Mouse (Mus musculus): ENCODE data around the gene Cd300ld4. TPM values are rescaled to one million over a fixed set of nuclear protein-coding genes. Genes with fewer than 3 reads are reported as not detected.
A peak's percentile ranks its signal among the peaks of the same experiment; 100 is the strongest.
"Not testable (repeated sequence)": the region's sequence is repeated elsewhere in the genome, so short reads cannot be mapped to it uniquely, and the experiment has no call there.

Cd300ld4 gene
- total RNA-seq (2021) = not detected
- long read RNA-seq, experiment 1 = 0 reads
- long read RNA-seq, experiment 2 = 0 reads

DNA sequence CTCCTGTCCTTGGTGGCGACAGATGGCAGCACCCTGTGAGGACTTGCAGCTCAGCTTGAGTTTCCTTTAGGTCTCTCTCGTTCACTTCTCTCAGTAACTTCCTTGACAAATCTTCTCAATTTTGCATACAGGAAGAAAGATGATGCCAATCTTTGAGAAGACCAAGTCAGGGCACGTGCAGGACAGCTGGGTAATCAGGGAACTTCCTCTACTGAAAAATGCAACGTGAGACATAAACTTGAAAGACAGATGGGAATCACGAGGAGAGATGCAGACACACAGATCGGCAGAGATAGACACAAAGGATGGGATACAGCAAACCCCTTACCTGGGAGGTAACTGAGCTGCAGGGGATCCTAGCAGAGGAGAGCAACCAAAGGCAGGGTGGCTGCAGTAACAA, at the start of gene Cd300ld4:
Gene Cd300ld4, minus strand, starts transcription at position 101 of the 400 bp plus-strand sequence.
- not testable (repeated sequence) for DNase-seq (ENCODE audit: low spot score)

DNA sequence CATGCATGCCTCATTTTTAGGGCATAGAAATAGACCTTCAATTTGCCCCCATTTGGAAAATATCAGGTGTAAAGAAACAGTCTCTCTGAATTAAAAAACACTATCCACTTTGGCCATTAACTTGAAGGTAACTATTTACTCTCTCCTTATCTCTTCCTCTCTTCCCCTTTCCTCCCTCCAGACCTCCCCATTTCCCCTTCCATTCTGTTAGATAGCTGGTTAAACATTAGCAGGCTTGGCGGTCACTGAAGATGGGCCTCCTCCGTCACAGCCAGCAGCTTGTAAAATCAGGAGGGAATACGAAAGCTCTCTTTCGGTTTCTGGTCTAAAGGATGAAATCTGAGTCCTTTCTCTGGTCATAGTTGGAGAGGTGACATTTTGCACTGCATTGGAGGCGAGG, 49.0 kb upstream of the Cd300ld4 start:
- DNase-seq (ENCODE audit: low spot score) = no peak

DNA sequence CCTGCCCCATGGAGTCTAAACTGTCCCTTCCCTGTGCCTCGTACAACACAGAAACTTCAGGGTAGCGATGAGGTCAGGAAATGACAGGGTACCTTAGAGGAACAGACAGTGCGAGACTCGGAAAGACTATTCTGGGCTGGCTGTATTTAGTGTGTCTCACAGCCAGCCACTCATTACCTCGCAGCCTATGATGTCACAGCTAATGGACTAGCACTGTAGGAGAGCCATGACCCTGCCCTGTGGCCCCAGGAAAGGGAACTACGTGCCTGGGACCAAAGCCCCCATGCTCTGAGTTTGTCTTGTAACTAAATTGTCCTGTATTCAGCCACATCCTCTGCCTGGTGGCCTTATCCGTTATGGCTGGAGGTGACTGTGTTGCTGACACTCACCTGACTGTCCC, 48.6 kb upstream of the Cd300ld4 start:
- DNase-seq (ENCODE audit: low spot score) = no peak

DNA sequence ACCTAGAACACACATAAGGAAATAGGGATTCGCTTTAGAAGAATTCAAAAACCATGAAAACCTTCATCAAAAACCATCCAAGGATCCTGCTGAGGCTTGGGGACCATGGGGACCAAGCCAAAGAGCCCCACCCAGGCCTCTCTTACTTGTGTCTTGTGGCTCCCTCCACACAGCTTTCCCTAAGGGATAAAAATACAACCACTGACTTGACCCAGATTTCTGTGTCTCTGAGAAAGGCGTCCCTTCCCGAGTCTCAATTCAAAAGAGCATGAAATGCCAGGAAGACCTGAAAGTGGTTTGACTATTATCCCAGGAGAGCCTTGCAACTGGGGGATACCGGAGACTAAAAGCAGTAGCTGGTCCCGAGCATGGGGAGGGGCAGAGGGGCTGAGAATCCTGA, 46.2 kb upstream of the Cd300ld4 start:
- DNase-seq (ENCODE audit: low spot score) = no peak

DNA sequence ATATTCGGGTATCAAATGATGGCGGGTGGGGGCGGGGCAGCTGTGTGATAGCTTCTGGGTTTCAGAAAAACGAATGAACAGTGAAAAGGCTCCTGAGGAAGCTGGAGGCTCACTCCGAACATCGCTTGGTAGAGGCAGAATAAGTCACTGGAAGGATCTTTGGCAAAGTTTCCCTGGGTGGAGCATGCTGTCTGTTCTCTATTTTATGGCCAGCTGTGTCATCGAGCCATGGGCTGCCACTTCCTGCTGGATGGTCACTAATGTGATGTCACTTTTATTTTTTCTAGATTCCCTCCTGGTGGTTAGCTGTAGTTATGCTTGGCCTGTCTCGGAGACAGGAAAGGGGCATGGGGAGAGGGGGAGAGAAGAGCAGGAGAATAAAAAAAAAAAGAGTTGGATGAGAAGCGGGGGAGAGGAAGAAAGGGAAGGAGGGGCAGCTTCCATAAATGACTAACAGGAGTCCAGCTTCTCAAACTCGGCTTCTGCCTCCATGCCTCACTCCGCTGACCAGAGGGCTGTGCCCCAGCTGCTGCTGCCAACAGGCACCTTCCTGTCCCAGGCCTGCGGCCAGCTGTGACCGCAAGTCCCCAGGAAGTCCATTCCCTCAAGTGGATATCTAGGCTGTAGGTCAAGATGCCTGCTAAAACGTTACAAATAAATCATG, 45.0 kb upstream of the Cd300ld4 start:
- peak; percentile 43 for DNase-seq (ENCODE audit: low spot score)

DNA sequence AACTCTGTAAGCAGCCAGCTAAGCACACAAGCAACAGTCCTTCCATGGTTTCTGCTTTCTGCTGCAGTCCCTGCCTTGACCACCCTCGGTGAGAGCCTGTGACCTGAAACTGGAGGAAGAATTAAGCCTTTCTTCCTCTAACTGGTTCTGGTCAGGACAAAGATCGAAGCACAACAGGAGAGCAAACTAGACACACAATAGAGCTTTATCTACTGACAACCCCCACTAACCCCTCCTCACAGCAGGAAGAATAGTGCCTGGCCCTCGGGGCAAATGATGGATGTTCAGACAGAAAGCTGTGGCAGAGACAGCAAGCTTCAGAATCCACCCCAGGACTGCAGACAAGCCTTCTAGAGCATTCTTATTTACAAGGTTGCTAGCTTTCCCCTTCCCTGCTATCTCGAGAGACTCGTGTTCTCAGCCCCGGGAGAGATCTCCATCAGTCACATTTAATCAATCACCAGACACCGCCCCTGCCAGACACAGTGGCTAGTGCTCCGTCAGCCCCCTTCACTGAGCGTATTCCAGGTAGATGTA, 44.3 kb upstream of the Cd300ld4 start:
- DNase-seq (ENCODE audit: low spot score) = no peak

DNA sequence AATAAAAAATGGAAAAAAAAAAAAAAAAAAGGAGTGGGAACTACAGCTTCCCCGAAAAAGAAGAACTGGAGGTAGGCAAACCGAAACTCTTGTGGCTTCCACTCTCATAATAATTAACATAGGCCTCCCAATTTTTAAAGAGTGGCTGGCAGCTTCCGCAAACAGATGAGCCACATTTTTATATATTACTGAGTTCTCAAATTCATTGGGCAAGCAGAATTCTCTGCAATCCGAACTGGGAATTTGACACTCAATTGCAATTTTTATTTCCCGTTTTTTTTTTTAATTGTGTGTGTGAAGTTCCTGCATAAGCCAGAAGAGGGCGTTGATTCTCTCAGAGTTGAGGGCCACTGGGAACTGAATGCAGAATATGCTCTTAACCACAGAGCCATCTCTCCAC, 40.0 kb upstream of the Cd300ld4 start:
- DNase-seq (ENCODE audit: low spot score) = no peak

DNA sequence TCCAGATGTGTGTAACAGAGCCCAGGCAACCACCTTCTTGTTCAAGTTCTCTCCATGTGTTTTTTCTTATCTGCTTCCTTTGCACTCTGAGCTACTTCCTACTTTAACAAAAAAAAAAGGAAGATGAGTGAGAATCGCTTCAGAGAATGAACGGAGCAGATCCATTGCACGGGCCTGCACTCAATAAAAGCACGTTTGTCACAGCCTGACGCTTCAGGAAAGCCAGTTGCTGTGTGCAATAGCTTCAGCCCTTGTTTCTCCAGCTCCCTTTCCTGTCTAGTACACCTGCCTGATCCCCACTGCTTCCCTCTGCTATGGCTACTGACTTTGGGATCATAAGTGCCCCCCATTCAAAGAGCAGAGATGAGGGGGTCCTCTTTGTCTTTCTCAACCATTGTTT, 35.3 kb upstream of the Cd300ld4 start, which contains the start of gene Cd300e:
Gene Cd300e, minus strand, starts transcription at position 101 of the 400 bp plus-strand sequence.
- DNase-seq (ENCODE audit: low spot score) = no peak

DNA sequence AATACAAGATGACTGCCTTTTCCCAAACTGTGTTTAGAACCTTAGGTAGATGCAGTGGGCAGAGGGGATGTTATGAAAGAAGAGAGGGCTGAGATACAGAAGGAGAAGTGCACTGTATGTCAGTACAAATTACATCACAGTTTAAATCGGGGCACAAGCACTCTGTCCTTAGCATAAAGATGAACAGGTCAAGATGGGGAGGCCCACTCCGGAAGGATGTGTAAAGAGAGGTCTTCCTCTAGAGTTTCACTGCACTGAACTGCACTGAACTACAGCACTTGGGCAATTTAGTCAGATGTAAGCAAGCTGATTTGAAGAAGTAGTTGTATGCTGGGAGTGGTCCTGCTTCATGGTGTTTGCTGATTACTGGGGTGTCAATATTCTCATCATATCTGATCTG, 33.0 kb upstream of the Cd300ld4 start:
- no peak for DNase-seq (ENCODE audit: low spot score)

DNA sequence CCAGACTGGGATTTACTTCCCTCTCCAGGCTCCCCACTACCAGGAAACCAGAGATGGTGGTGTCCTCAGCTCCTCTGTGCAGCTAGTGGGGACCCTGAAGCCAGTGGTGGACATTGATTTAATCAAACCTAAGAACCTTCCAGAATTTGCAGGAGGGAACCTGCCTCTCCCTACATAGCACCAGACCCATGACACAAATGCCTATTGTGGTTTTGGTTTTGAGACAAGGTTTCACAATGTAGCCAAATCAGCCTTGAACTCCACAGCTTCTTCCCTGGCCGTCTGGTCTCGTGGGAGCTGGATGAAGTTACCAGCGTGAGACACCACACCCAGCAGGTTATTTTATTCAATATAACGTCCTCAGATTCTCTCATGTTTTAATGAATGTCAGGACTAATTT, 31.9 kb upstream of the Cd300ld4 start:
- no peak for DNase-seq (ENCODE audit: low spot score)

DNA sequence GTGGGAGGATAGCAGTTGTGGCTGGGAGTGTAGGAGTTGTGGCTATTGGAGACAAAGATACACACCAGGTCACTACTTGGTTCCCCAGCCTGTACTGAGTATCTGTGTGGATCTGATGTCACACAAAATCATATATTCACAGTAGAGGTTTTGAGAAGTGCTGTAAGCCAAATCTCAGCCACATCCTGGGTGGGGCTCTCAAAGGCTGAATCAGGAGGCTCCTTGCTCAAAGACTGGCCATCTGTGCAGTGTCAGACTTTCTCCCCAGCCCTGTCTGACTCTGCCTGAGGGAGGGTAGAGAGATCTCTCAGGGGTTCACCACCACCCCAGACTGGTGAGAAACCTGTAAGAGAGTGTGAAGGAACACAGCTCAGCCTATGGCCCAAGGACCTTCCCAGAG, 27.7 kb upstream of the Cd300ld4 start:
- no peak for DNase-seq (ENCODE audit: low spot score)

DNA sequence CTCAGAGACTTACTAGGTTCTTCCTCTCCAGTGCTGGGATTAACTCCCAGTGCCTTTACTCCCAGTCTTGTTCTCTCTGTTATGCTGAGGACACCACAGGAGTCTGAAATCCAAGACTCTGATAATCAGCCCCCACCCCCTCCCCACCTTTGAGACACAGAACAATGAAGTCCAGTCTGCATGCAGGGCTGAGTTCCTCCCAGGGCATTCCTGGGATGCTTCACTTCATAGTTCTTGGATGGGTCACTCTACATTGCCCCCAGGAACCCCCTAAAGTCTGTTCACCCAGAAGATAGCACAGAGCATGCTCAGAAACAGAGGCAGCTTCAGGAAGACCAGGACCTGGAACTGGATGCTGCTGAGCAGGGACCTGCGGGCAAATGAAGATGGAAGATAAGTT, 26.2 kb upstream of the Cd300ld4 start:
- no peak for DNase-seq (ENCODE audit: low spot score)

DNA sequence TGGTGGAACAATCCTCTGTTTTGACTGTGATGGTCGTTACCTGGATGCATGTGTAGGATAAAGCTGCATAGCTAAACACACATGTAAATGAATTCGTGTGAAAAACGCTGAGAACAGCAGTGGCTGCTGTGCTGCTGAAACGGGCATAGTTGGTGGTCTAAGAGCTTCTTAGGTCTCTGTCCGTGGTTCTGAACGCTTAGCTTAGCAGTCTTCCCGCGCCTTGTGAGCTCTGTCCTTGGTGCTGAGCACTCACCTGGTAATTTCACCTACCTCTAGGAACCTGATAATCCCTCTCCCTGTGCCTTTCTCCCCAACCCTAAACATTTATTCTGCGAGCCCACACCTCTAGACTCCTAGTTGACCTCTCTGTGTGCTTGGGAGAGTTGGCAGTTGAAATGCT, 25.4 kb upstream of the Cd300ld4 start:
- DNase-seq (ENCODE audit: low spot score) = no peak

DNA sequence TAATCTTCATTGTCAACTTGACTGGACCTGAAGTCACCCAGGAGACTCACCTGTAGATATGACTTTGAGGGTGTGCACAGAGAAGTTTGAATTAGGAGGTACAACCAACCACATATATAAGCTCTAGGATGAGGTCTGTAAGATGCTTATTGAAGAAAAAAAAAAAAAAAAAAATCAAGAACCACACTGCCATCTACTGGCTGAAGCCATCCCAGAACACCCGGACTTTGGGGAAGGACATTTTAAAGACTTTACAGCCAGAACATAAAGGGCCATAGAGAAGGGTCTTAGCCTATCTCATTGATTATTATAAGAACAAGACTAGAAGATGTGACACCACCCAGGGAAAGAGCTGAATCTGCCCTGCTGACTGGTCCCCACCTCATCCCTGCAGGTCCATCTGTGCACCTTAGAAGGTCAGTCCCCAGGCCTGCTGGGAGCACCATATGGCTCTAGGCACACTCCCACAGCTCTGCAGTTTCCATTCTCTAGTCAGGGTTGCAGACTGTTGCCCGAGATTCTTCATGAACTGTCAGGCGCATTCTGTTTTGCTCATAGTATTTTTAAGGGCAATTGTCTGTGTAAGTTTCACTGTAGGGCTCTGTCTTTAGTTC, 22.6 kb upstream of the Cd300ld4 start:
- DNase-seq (ENCODE audit: low spot score) = no peak

DNA sequence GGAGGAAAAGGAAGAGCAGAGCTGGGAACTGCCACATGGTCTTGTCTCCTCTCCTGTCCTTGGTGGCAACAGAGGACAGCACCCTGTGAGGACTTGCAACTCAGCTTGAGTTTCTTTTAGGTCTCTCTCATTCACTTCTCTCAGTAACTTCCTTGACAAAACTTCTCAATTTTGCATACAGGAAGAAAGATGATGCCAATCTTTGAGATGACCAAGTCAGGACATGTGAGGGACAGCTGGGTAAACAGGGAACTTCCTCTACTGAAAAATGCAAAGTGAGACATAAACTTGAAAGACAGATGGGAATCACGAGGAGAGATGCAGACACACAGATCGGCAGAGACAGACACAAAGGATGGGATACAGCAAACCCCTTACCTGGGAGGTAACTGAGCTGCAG, 21.4 kb upstream of the Cd300ld4 start, which contains the start of gene Cd300ld3:
Gene Cd300ld3, minus strand, starts transcription at position 151 of the 400 bp plus-strand sequence.
- no peak for DNase-seq (ENCODE audit: low spot score)

DNA sequence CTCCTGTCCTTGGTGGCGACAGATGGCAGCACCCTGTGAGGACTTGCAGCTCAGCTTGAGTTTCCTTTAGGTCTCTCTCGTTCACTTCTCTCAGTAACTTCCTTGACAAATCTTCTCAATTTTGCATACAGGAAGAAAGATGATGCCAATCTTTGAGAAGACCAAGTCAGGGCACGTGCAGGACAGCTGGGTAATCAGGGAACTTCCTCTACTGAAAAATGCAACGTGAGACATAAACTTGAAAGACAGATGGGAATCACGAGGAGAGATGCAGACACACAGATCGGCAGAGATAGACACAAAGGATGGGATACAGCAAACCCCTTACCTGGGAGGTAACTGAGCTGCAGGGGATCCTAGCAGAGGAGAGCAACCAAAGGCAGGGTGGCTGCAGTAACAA, 10.9 kb upstream of the Cd300ld4 start, which contains the start of gene Cd300ld5:
Gene Cd300ld5, minus strand, starts transcription at position 101 of the 400 bp plus-strand sequence.
- DNase-seq (ENCODE audit: low spot score) = not testable (repeated sequence)

DNA sequence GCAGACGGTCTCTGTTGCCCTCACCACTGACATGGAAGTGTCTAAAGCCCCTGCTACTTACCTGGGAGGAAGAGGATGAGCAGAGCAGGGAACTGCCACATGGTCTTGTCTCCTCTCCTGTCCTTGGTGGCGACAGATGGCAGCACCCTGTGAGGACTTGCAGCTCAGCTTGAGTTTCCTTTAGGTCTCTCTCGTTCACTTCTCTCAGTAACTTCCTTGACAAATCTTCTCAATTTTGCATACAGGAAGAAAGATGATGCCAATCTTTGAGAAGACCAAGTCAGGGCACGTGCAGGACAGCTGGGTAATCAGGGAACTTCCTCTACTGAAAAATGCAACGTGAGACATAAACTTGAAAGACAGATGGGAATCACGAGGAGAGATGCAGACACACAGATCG, 10.7 kb downstream of the Cd300ld4 start, which contains the start of gene Cd300ld2:
Gene Cd300ld2, minus strand, starts transcription at position 101 of the 400 bp plus-strand sequence.
- DNase-seq (ENCODE audit: low spot score) = not testable (repeated sequence)

DNA sequence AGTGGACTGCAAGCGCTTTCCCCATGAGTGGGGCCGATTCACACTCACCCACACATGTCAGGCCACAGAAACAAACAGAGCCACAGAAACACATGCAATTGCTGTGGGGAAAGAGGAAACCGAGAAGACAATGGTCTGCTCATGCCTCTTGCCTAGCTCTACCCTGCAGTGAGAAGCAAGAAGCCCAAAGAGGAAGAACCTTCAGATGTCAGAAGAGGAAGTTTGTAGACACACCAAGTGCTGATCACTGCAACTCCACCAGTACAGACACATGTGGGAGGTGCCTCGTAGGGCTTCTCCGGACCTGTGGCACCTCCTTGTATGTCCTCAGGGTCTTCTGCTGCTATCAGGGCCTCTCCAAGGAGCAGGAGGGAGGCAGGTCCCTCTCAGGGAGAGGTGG, 22.7 kb downstream of the Cd300ld4 start:
- DNase-seq (ENCODE audit: low spot score) = no peak

DNA sequence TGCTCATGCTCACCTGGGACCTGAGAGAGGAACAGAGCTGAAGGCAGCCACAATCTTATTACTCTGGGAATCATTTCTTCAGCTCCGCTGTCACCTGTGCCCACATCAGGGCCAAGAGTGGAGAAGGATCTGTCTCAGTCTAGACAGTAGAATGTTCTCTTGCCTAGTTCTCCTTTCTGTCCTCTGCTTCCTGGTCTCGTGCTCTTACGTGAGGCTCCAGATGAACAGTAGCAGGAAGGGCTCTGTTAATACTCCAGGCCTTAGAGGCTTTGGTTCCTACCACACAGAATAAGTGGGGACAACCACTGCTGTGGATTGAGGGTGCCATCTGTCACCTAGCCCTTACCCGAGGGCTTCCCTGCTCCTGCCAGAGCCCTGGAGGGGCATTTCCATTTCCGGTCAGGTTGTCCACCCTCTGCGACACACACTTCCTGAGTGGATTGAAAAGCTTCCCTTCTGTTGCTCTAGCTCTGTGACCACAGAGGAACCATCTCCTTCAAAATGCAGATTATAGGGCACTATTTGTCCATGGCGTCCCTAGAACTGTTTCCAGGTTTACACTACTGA, 25.3 kb downstream of the Cd300ld4 start, which contains the start of gene Cd300c2:
Gene Cd300c2, minus strand, starts transcription at position 407 of the 567 bp plus-strand sequence.
- no peak for DNase-seq (ENCODE audit: low spot score)

DNA sequence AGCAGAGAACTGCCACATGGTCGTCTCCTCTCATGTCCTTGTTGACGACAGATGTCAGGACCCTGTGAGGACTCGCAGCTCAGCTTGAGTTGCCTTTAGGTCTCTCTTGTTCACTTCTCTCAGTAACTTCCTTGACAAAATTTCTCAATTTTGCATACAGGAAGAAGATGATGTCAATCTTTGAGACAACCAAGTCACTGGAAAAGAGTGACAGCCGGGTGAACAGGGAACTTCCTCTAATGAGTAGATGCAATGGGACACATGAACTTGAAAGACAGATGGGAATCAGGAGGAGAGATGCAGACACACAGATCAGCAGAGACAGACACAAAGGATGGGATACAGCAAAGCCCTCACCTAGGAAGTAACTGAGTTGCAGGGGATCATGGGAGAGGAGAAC, 37.0 kb downstream of the Cd300ld4 start, which contains the start of gene Cd300ld:
Gene Cd300ld, minus strand, starts transcription at position 130 of the 400 bp plus-strand sequence.
- DNase-seq (ENCODE audit: low spot score) = no peak

DNA sequence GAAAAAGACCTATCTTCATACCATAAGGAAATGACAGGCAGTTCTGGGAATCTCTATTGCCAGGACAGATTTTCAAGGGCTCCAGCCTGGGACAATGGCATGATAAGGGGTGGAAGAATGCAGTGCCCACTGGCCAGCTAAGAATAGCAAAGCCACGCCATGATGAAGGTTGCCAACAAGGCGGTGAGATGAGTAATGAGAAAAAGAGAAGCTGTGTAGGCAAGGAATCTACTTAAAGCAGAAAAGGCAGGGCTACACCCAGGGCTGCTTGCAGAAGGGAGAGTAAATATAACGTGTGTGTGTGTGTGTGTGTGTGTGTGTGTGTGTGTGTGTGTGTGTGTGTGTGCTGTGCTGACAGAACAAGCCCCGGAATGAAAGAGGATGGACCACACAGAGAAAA, 44.9 kb downstream of the Cd300ld4 start:
- no peak for DNase-seq (ENCODE audit: low spot score)

DNA sequence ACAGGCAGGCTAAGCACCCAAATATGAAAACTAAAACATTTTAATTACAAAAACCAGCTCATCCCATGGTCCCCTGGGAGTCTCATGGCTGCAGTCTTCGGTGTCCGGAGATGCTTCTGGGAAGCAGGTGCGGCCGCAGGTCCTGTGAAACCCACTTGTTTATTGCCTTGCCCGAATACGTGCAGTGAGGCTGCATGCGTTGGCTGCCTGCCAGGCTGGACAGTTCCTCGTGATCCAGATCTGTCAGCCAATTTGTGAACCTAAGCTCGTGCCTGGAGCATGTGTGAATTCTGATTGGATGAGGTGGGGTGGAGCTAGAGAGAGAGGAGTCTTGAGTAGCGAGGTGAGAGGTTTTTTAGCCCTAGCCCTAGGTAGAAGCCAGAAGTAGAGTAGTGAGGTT, 54.1 kb downstream of the Cd300ld4 start:
- no peak for DNase-seq (ENCODE audit: low spot score)

Measured in gastrocnemius, adult 18-20 months (tissue).